Mouse (Mus musculus) embryonic fibroblast, embryonic 13.5 days (primary cell): ENCODE measurements around the gene Tmem97.

Experiments used
- CTCF ChIP-seq: IDR thresholded peaks from 2 replicates; pipeline ENCODE4 v1.5.1; 2011; ENCODE audit warnings: mild to moderate bottlenecking, control low read depth, low read length, moderate library complexity, borderline replicate concordance; ENCODE audit not compliant: insufficient read depth
- POLR2A ChIP-seq: IDR thresholded peaks from 2 replicates; pipeline ENCODE4 v1.6.1; 2011; ENCODE audit warnings: low read depth, mild to moderate bottlenecking, control low read depth, low read length, moderate library complexity

GRCm38 (mm10) chr11:78544449-78545111 lies 6.0 kb downstream of the Tmem97 start:
- TF ChIP-seq CTCF (no peak), POLR2A (no peak)
